Mouse (Mus musculus): ENCODE measurements around the gene Cdkal1.

GRCm38 (mm10) chr13:29285058-29285457 is 570.4 kb downstream of the Cdkal1 start:
- TF ChIP-seq CTCF (conservative IDR thresholded peaks at IDR 0.05 in 1 of 2, IDR thresholded peaks at IDR 0.05 in 1 of 2; ENCODE audit: low read depth in 2 of 2, low read length in 2 of 2) (no peak), E2F4 (IDR thresholded peaks at IDR 0.05; ENCODE audit: insufficient replicate concordance, low read depth, low read length) (no peak), HCFC1 (IDR thresholded peaks at IDR 0.05; ENCODE audit: low read depth, low read length) (no peak), IRF4 (IDR thresholded peaks at IDR 0.05; ENCODE audit: low read depth, low read length) (no peak), ZKSCAN1 (IDR thresholded peaks at IDR 0.05; ENCODE audit: borderline replicate concordance, low read depth, low read length) (no peak), RAD21 (IDR thresholded peaks at IDR 0.05; ENCODE audit: low read depth, low read length) (no peak), POLR2A (IDR thresholded peaks at IDR 0.05; ENCODE audit: low read depth, low read length) (no peak), EP300 (IDR thresholded peaks at IDR 0.05; ENCODE audit: low read length) (no peak), USF1 (IDR thresholded peaks at IDR 0.05; ENCODE audit: low read depth, low read length) (no peak)
